Mouse (Mus musculus) G1E (cell line): Measurements from ENCODE around the gene Slc9b2. TPM values are rescaled to one million over a fixed set of nuclear protein-coding genes. Genes with fewer than 3 reads are reported as not detected.

Source experiments
- ATAC-seq: 2 replicates; pipeline ENCODE4 v1.8.0; 2016; ENCODE audit warnings: mild to moderate bottlenecking; ENCODE audit not compliant: insufficient number of reproducible peaks, poor library complexity, low FRiP score, severe bottlenecking; ENCODE audit errors: extremely low read depth
- DNase-seq: peaks from one replicate; pipeline ENCODE4 v3.0.0; 2012; ENCODE audit warnings: low spot score
- H3K27me3 ChIP-seq: 2 replicates; pipeline ENCODE4 v1.6.1; 2012; ENCODE audit warnings: mild to moderate bottlenecking, low read length, inconsistent platforms; ENCODE audit not compliant: insufficient read depth
- H3K36me3 ChIP-seq: replicated peaks from 2 replicates; pipeline ENCODE3; 2012; ENCODE audit warnings: mild to moderate bottlenecking, inconsistent platforms
- H3K4me1 ChIP-seq: 2 replicates; pipeline ENCODE4 v1.6.1; 2012; ENCODE audit warnings: low read depth, low read length, inconsistent platforms, mixed read lengths; ENCODE audit not compliant: insufficient read depth
- H3K4me3 ChIP-seq: 2 replicates; pipeline ENCODE4 v1.5.1; 2012; ENCODE audit warnings: low read depth, mild to moderate bottlenecking, inconsistent platforms, low read length, moderate library complexity, mixed read lengths
- H3K9me3 ChIP-seq: replicated peaks from 2 replicates; pipeline ENCODE4 v1.6.1; 2012; ENCODE audit warnings: inconsistent platforms
- CTCF ChIP-seq: IDR thresholded peaks from 2 replicates; pipeline ENCODE4 v1.5.1; 2012; ENCODE audit warnings: low read depth, low read length, inconsistent platforms, mixed read lengths
- GATA1 ChIP-seq: IDR thresholded peaks from 2 replicates; pipeline ENCODE4 v1.6.1; 2012; ENCODE audit warnings: borderline replicate concordance, low read length, inconsistent platforms, mixed read lengths
- GATA2 ChIP-seq: IDR thresholded peaks from 2 replicates; pipeline ENCODE4 v1.6.1; 2012; ENCODE audit warnings: low read depth, low read length, inconsistent platforms, borderline replicate concordance
- POLR2AphosphoS5 ChIP-seq: IDR thresholded peaks from 2 replicates; pipeline ENCODE4 v1.6.1; 2012; ENCODE audit warnings: low read depth, low read length, inconsistent platforms; ENCODE audit not compliant: insufficient replicate concordance
- TAL1 ChIP-seq: conservative IDR thresholded peaks from 2 replicates; pipeline ENCODE4 v1.6.1; 2012; ENCODE audit warnings: low read depth, low read length, inconsistent platforms, mixed read lengths
- polyA plus RNA-seq: library from polyadenylated mRNA; stranded (reverse); fragments of >175 nt; gene quantifications from 2 replicates; pipeline ENCODE4 v1.2.3, GENCODE M21; 2012
- total RNA-seq, 2 experiments: library from RNA; stranded (forward) in 1 of 2; stranded (reverse) in 1 of 2; fragments of 200-1000 nt in 1 of 2; fragments of >200 nt in 1 of 2; fragmentation: Nextera tagmentation in 1 of 2; gene quantifications; 2 replicates each; pipeline ENCODE4 v1.2.3; 2014 to 2017

The Slc9b2 gene
- total RNA-seq (2014; fragmentation: Nextera tagmentation), result not detected in 2 replicates
- total RNA-seq (2017), result not detected in 2 replicates
- not detected in 2 replicates for polyA plus RNA-seq

- Histone ChIP-seq H3K27me3 (peaks cover 16% of the 10 kb centered on the region), H3K4me3 (no peak within 1 kb of the TSS; the same call in 1 of the 2 replicates), H3K4me1 (peaks cover 9% of the 10 kb centered on the region), H3K9me3 (no peaks in the 10 kb centered on the region), H3K36me3 (no peaks in the 10 kb centered on the region)
- no peak for TF ChIP-seq TAL1
- DNase-seq, result no peak
- ATAC-seq, result no peak
Measured at GRCm38 (mm10) chr3:135307411-135308259, at the start of gene Slc9b2. Gene Slc9b2, plus strand, starts transcription at chr3:135307700.

GRCm38 (mm10) chr3:135258919-135259318, 48.6 kb upstream of the Slc9b2 start:
- DNase-seq (no peak), ATAC-seq (no peak)
- Histone ChIP-seq H3K9me3 (no peaks in the 10 kb centered on the region), H3K4me1 (no peaks in the 10 kb centered on the region), H3K27me3 (no peaks in the 10 kb centered on the region), H3K36me3 (peaks cover 88% of the 10 kb centered on the region), H3K4me3 (no peak overlapping the region)
- TF ChIP-seq GATA1, result no peak
- no peak for TF ChIP-seq GATA2
- TF ChIP-seq CTCF, result no peak
- TF ChIP-seq TAL1, result no peak
- no peak for TF ChIP-seq POLR2AphosphoS5

GRCm38 (mm10) chr3:135260233-135260632, 47.3 kb upstream of the Slc9b2 start:
- ATAC-seq, result no peak
- peaks cover 96% of the 10 kb centered on the region for H3K36me3 ChIP-seq

GRCm38 (mm10) chr3:135268616-135269015, 38.9 kb upstream of the Slc9b2 start:
- H3K36me3 ChIP-seq, result peaks cover 91% of the 10 kb centered on the region
- no peak for ATAC-seq
- DNase-seq, result no peak
- no peaks in the 10 kb centered on the region for H3K27me3 ChIP-seq
- H3K9me3 ChIP-seq, result no peaks in the 10 kb centered on the region
- no peak for TF ChIP-seq POLR2AphosphoS5
- TF ChIP-seq GATA1, result no peak
- TF ChIP-seq CTCF, result no peak
- no peaks in the 10 kb centered on the region for H3K4me1 ChIP-seq
- H3K4me3 ChIP-seq, result no peak overlapping the region

More at GRCm38 (mm10) chr3:135260233-135260632, 47.3 kb upstream of the Slc9b2 start:
- Histone ChIP-seq H3K4me3 (no peak overlapping the region), H3K9me3 (no peaks in the 10 kb centered on the region), H3K27me3 (no peaks in the 10 kb centered on the region), H3K4me1 (no peaks in the 10 kb centered on the region)
- TF ChIP-seq GATA2 (no peak), GATA1 (no peak), TAL1 (no peak), POLR2AphosphoS5 (no peak), CTCF (no peak)
- no peak for DNase-seq

GRCm38 (mm10) chr3:135269391-135269990, 38.0 kb upstream of the Slc9b2 start:
- TF ChIP-seq POLR2AphosphoS5 (no peak), TAL1 (no peak)
- no peaks in the 10 kb centered on the region for H3K27me3 ChIP-seq
- peaks cover 84% of the 10 kb centered on the region for H3K36me3 ChIP-seq
- no peak for ATAC-seq
- H3K9me3 ChIP-seq, result no peaks in the 10 kb centered on the region
- no peak overlapping the region for H3K4me3 ChIP-seq
- no peak for DNase-seq
- no peaks in the 10 kb centered on the region for H3K4me1 ChIP-seq

DNA sequence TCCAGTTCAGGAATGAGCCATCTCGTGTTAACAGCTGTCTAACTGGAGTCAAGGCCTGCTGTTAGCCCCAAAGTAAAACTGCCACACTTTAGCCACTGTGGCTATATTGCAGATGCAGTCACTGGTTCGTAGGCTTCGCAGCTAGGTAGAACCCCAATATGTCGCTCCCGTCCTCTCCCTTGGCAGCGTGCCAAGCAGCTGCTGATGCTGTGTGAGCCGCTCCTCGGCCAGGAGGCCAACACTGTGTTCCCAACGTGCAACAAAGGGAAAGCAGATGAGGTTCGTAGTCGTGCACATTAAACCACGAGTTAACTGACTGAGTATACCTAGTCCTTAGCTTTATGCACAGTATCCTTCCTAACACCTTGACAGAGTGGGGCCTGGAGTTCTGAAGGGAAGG, 34.9 kb upstream of the Slc9b2 start:
- H3K36me3 ChIP-seq, result peaks cover 57% of the 10 kb centered on the region
- no peak for TF ChIP-seq CTCF
- TF ChIP-seq POLR2AphosphoS5, result no peak
- TF ChIP-seq TAL1, result no peak
- TF ChIP-seq GATA1, result no peak
- no peak for TF ChIP-seq GATA2
- no peaks in the 10 kb centered on the region for H3K4me1 ChIP-seq
- ATAC-seq (no peak), DNase-seq (no peak)
- no peaks in the 10 kb centered on the region for H3K27me3 ChIP-seq
- H3K9me3 ChIP-seq, result no peaks in the 10 kb centered on the region
- no peak overlapping the region for H3K4me3 ChIP-seq

DNA sequence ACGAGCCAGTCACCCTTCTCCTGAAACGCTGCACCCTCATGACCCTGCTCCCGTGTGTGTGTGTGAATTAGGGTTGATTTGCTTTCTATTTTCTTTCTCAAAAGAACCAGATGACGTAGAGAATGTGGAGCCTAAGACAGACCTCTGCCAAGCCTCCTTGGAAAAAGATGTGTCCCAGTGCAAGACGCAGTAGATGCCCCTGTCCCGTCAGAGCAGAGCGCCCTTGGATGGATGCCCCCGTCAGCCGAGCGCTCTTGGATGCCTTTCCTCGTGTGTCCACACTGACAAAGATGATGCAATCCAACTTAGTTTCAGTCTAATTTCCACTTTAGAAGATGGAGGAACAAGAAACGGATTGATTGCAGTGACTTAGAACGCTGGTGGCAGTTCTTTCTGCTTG, 34.5 kb upstream of the Slc9b2 start:
- ATAC-seq, result no peak
- DNase-seq, result no peak
- TF ChIP-seq GATA2 (no peak), TAL1 (no peak), POLR2AphosphoS5 (no peak), GATA1 (no peak), CTCF (no peak)
- H3K4me1 ChIP-seq, result no peaks in the 10 kb centered on the region
- peaks cover 54% of the 10 kb centered on the region for H3K36me3 ChIP-seq
- H3K27me3 ChIP-seq, result no peaks in the 10 kb centered on the region
- no peak overlapping the region for H3K4me3 ChIP-seq
- H3K9me3 ChIP-seq, result no peaks in the 10 kb centered on the region
